Mouse (Mus musculus) limb, embryonic 14.5 days (tissue): ENCODE results near the gene Tsr3. TPM values are rescaled to one million over a fixed set of nuclear protein-coding genes. Genes with fewer than 3 reads are reported as not detected.
A peak's percentile ranks its signal among the peaks of the same experiment; 100 is the strongest.

Source experiments
- ATAC-seq: fragments of 200-750 bp; cut with Nextera tagmentation; 2 replicates; pipeline ENCODE4 v1.8.0; 2017; ENCODE audit warnings: low read depth, moderate number of reproducible peaks, moderate TSS enrichment; ENCODE audit not compliant: low FRiP score
- DNase-seq: peaks from one replicate; pipeline ENCODE4 v3.0.0-alpha.2; 2015; ENCODE audit warnings: low spot score
- H3K27ac ChIP-seq: fragments of 300-500 bp; sonication (generic); replicated peaks from 2 replicates; pipeline ENCODE4 v1.5.1; 2014; ENCODE audit warnings: low read depth, mild to moderate bottlenecking, low read length, moderate library complexity, mixed read lengths
- H3K27me3 ChIP-seq: fragments of 300-500 bp; sonication (generic); 2 replicates; pipeline ENCODE4 v1.6.1; 2014; ENCODE audit warnings: low read length, mixed read lengths; ENCODE audit not compliant: control insufficient read depth, insufficient read depth
- H3K36me3 ChIP-seq: fragments of 300-500 bp; sonication (generic); 2 replicates; pipeline ENCODE4 v1.6.1; 2014; ENCODE audit warnings: mild to moderate bottlenecking, low read length, moderate library complexity, mixed read lengths; ENCODE audit not compliant: control insufficient read depth, insufficient read depth
- H3K4me1 ChIP-seq: fragments of 300-500 bp; sonication (generic); 2 replicates; pipeline ENCODE4 v1.6.1; 2014; ENCODE audit warnings: antibody characterized with exemption, low read length, mixed read lengths; ENCODE audit not compliant: control insufficient read depth, insufficient read depth
- H3K4me2 ChIP-seq: fragments of 300-500 bp; sonication (generic); replicated peaks from 2 replicates; pipeline ENCODE4 v1.6.1; 2014; ENCODE audit warnings: low read depth, mild to moderate bottlenecking, low read length, moderate library complexity; ENCODE audit not compliant: severe bottlenecking
- H3K4me3 ChIP-seq: fragments of 300-500 bp; sonication (generic); replicated peaks from 2 replicates; pipeline ENCODE4 v1.5.1; 2014; ENCODE audit warnings: low read length
- H3K9ac ChIP-seq: fragments of 300-500 bp; sonication (generic); 2 replicates; pipeline ENCODE4 v1.6.1; 2014; ENCODE audit warnings: mild to moderate bottlenecking, low read depth, low read length, moderate library complexity; ENCODE audit not compliant: severe bottlenecking
- H3K9me3 ChIP-seq: fragments of 300-500 bp; sonication (generic); 2 replicates; pipeline ENCODE4 v1.6.1; 2016; ENCODE audit warnings: low read length; ENCODE audit not compliant: control insufficient read depth
- POLR2A ChIP-seq: fragments of 200-500 bp; IDR thresholded peaks from 2 replicates; pipeline ENCODE4 v1.8.0; 2012; ENCODE audit warnings: inconsistent platforms, mild to moderate bottlenecking, moderate library complexity, borderline replicate concordance; ENCODE audit not compliant: insufficient read depth, insufficient read length; ENCODE audit errors: extremely low read depth
- WGBS: fragments of 180-500 bp; shearing (Covaris S2); extraction: QIAGEN DNeasy Blood & Tissue Kit; methylation state at CpG from one replicate; pipeline ENCODE4 v1.1.7; 2014; 5-methylcytosine and 5-hydroxymethylcytosine counted together
- microRNA-seq: library from miRNA; unstranded; fragments of <30 nt; microRNA quantifications from one replicate; pipeline ENCODE4, GENCODE M21; 2016
- polyA plus RNA-seq, 2 experiments: library from polyadenylated mRNA; depleted of rRNA in 1 of 2; stranded (reverse) in 1 of 2; unstranded in 1 of 2; fragments of >200 nt; fragmentation: Nextera tagmentation in 1 of 2; extraction: Ambion mirVana in 1 of 2; gene quantifications; 2 replicates each; pipeline versions ENCODE4 v1.2.1 to v1.2.3; 2012 to 2014

Tsr3 gene
- polyA plus RNA-seq, 2 experiments, result 43.7 to 47.9 TPM

DNA sequence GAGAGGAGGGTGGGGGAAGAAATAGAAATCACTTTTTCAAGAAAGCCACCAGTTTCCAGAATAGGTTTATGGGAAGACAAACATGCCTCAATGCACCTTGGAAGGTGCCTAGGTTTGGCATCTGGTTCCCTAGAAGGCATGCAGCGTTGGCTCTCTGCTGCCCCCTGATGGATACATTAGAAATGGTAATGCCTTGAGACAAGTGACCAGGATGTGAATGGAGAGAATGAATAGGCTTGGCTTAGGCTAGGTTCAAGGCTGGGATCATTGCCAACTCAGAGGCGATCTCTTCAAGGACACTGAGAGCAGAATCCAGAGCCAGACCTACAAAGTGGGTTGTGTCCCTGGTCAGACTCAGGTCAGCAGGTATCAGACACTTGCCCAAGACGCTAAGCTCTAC, 45.1 kb downstream of the Tsr3 start:
- 30% methylated on average over 3 of the region's 3 CpGs for WGBS
- no peaks in the 10 kb centered on the region for H3K36me3 ChIP-seq

DNA sequence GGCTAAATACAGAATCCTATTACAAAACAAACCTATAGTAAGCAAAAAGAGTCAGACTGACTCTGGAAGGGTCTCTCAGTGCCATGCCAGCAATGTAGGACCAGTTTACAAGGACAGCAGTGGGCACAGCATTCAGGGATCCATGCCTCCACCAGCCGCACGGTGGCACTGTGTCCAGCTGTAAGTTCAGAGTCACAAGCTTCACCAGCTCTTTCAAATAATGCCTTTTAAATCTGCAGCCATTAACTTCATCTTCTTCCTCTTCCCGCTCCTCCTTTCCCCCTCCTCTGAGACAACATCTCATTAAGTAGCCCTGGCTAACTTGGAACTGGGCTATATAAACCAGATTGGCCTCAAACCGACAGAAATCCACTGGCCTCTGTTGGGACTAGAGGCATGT, 48.9 kb downstream of the Tsr3 start:
- 19% methylated on average over 4 of the region's 4 CpGs for WGBS
- H3K4me2 ChIP-seq, result no peak overlapping the region
- no peak overlapping the region for H3K4me3 ChIP-seq
- H3K27me3 ChIP-seq, result no peaks in the 10 kb centered on the region
- no peak overlapping the region for H3K9ac ChIP-seq
- TF ChIP-seq POLR2A, result no peak
- peak; percentile 28 for DNase-seq
- H3K9me3 ChIP-seq, result no peaks in the 10 kb centered on the region
- H3K36me3 ChIP-seq, result no peaks in the 10 kb centered on the region
- H3K27ac ChIP-seq, result no peak overlapping the region
- H3K4me1 ChIP-seq, result no peaks in the 10 kb centered on the region
- ATAC-seq, result no peak

More for the DNA sequence above, 45.1 kb downstream of the Tsr3 start:
- Histone ChIP-seq H3K9me3 (no peaks in the 10 kb centered on the region), H3K27me3 (no peaks in the 10 kb centered on the region), H3K4me1 (no peaks in the 10 kb centered on the region), H3K9ac (no peak overlapping the region), H3K4me3 (no peak overlapping the region), H3K4me2 (no peak overlapping the region), H3K27ac (no peak overlapping the region)
- peak; percentile 56 for DNase-seq
- TF ChIP-seq POLR2A, result no peak
- ATAC-seq, result no peak

DNA sequence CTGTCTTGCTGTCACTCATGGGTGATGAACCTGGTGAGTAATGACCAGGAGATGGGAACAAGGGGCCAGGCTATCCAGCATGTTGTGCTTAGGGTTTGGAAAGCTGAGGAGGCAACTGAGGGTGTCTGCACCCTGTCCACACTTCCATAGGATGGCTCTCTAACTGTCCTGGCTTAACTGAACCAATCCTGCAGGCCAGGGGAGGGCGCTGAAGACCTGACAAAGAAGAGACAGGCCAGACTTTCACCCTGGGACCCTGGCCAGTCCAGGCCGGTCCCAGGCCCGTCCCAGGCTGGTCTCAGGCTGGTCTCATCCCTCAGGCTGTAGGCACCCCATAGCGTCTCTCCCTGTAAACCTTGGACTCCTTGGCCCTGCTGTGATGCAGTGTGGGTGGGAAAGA, 50.4 kb downstream of the Tsr3 start:
- ATAC-seq, result no peak
- no peak for TF ChIP-seq POLR2A
- Histone ChIP-seq H3K36me3 (no peaks in the 10 kb centered on the region), H3K9me3 (no peaks in the 10 kb centered on the region), H3K4me3 (no peak overlapping the region), H3K4me2 (no peak overlapping the region), H3K27me3 (no peaks in the 10 kb centered on the region), H3K9ac (no peak overlapping the region), H3K27ac (no peak overlapping the region), H3K4me1 (no peaks in the 10 kb centered on the region)
- no peak for DNase-seq
- WGBS, result 33% methylated on average over 4 of the region's 4 CpGs

Small RNA genes lying within 50 kb of the gene (microRNA-seq; reads per million reads assigned to microRNA genes)
- gene Mir3547, result not detected

Other genes starting within 250 kb of the Tsr3 start
- gene Cramp1l, start 224.4 kb upstream of the Tsr3 start, polyA plus RNA-seq (2012; rRNA removed), result 33.5 and 41.9 TPM in 2 replicates
- gene Cramp1l, start 224.4 kb upstream of the Tsr3 start, polyA plus RNA-seq (2014; fragmentation: Nextera tagmentation; extraction: Ambion mirVana), result 8.1 and 10.0 TPM in 2 replicates
- gene Ift140, start 224.1 kb upstream of the Tsr3 start, polyA plus RNA-seq (2012; rRNA removed), result 18.5 and 20.4 TPM in 2 replicates
- 15.3 and 16.4 TPM in 2 replicates for gene Ift140, start 224.1 kb upstream of the Tsr3 start, polyA plus RNA-seq (2014; fragmentation: Nextera tagmentation; extraction: Ambion mirVana)
- gene Tmem204, start 156.6 kb upstream of the Tsr3 start, polyA plus RNA-seq (2012; rRNA removed), result 12.1 and 18.1 TPM in 2 replicates
- 17.3 and 18.5 TPM in 2 replicates for gene Tmem204, start 156.6 kb upstream of the Tsr3 start, polyA plus RNA-seq (2014; fragmentation: Nextera tagmentation; extraction: Ambion mirVana)
- gene Telo2, start 124.2 kb upstream of the Tsr3 start, polyA plus RNA-seq (2012; rRNA removed), result 41.7 and 51.0 TPM in 2 replicates
- 31.1 and 43.0 TPM in 2 replicates for gene Telo2, start 124.2 kb upstream of the Tsr3 start, polyA plus RNA-seq (2014; fragmentation: Nextera tagmentation; extraction: Ambion mirVana)
- 1.8 and 2.3 TPM in 2 replicates for gene Ptx4, start 119.4 kb upstream of the Tsr3 start, polyA plus RNA-seq (2012; rRNA removed)
- 2.0 and 2.7 TPM in 2 replicates for gene Ptx4, start 119.4 kb upstream of the Tsr3 start, polyA plus RNA-seq (2014; fragmentation: Nextera tagmentation; extraction: Ambion mirVana)
- 32.4 and 40.1 TPM in 2 replicates for gene Clcn7, start 106.8 kb upstream of the Tsr3 start, polyA plus RNA-seq (2012; rRNA removed)
- 21.3 and 26.3 TPM in 2 replicates for gene Clcn7, start 106.8 kb upstream of the Tsr3 start, polyA plus RNA-seq (2014; fragmentation: Nextera tagmentation; extraction: Ambion mirVana)
- gene Ccdc154, start 77.7 kb upstream of the Tsr3 start, polyA plus RNA-seq (2012; rRNA removed), result 0.03 TPM in 1 of 2 replicates, not detected in the other
- gene Ccdc154, start 77.7 kb upstream of the Tsr3 start, polyA plus RNA-seq (2014; fragmentation: Nextera tagmentation; extraction: Ambion mirVana), result not detected in 2 replicates
- gene Gm38655, start 64.7 kb upstream of the Tsr3 start, polyA plus RNA-seq (2012; rRNA removed), result not detected in 2 replicates
- gene Gm38655, start 64.7 kb upstream of the Tsr3 start, polyA plus RNA-seq (2014; fragmentation: Nextera tagmentation; extraction: Ambion mirVana), result not detected in 2 replicates
- 27.1 and 27.3 TPM in 2 replicates for gene BC003965, start 55.6 kb upstream of the Tsr3 start, polyA plus RNA-seq (2012; rRNA removed)
- gene BC003965, start 55.6 kb upstream of the Tsr3 start, polyA plus RNA-seq (2014; fragmentation: Nextera tagmentation; extraction: Ambion mirVana), result 28.6 and 28.8 TPM in 2 replicates
- gene Unkl, start 51.8 kb upstream of the Tsr3 start, polyA plus RNA-seq (2012; rRNA removed), result 18.0 and 22.1 TPM in 2 replicates
- gene Unkl, start 51.8 kb upstream of the Tsr3 start, polyA plus RNA-seq (2014; fragmentation: Nextera tagmentation; extraction: Ambion mirVana), result 6.1 and 6.3 TPM in 2 replicates
- 29.4 and 34.7 TPM in 2 replicates for gene Gnptg, start within 50 bp of the Tsr3 start, polyA plus RNA-seq (2012; rRNA removed)
- 30.9 and 33.4 TPM in 2 replicates for gene Gnptg, start within 50 bp of the Tsr3 start, polyA plus RNA-seq (2014; fragmentation: Nextera tagmentation; extraction: Ambion mirVana)
- 1.5 and 1.9 TPM in 2 replicates for gene Baiap3, start 16.2 kb downstream of the Tsr3 start, polyA plus RNA-seq (2012; rRNA removed)
- 0.89 and 1.5 TPM in 2 replicates for gene Baiap3, start 16.2 kb downstream of the Tsr3 start, polyA plus RNA-seq (2014; fragmentation: Nextera tagmentation; extraction: Ambion mirVana)
- gene Ube2i, start 34.5 kb downstream of the Tsr3 start, polyA plus RNA-seq (2012; rRNA removed), result 434 and 540 TPM in 2 replicates
- gene Ube2i, start 34.5 kb downstream of the Tsr3 start, polyA plus RNA-seq (2014; fragmentation: Nextera tagmentation; extraction: Ambion mirVana), result 533 and 582 TPM in 2 replicates
- 6.0 and 8.5 TPM in 2 replicates for gene Prss34, start 58.2 kb downstream of the Tsr3 start, polyA plus RNA-seq (2012; rRNA removed)
- gene Prss34, start 58.2 kb downstream of the Tsr3 start, polyA plus RNA-seq (2014; fragmentation: Nextera tagmentation; extraction: Ambion mirVana), result 6.7 and 10.6 TPM in 2 replicates
- gene Prss28, start 68.5 kb downstream of the Tsr3 start, polyA plus RNA-seq (2012; rRNA removed), result 0.13 TPM in 1 of 2 replicates, not detected in the other
- gene Prss28, start 68.5 kb downstream of the Tsr3 start, polyA plus RNA-seq (2014; fragmentation: Nextera tagmentation; extraction: Ambion mirVana), result not detected in 2 replicates
- not detected in 2 replicates for gene Prss29, start 78.5 kb downstream of the Tsr3 start, polyA plus RNA-seq (2012; rRNA removed)
- not detected in 2 replicates for gene Prss29, start 78.5 kb downstream of the Tsr3 start, polyA plus RNA-seq (2014; fragmentation: Nextera tagmentation; extraction: Ambion mirVana)
- gene Tpsab1, start 105.4 kb downstream of the Tsr3 start, polyA plus RNA-seq (2012; rRNA removed), result 1.5 and 2.1 TPM in 2 replicates
- gene Tpsab1, start 105.4 kb downstream of the Tsr3 start, polyA plus RNA-seq (2014; fragmentation: Nextera tagmentation; extraction: Ambion mirVana), result 1.2 and 2.2 TPM in 2 replicates
- gene Tpsb2, start 126.1 kb downstream of the Tsr3 start, polyA plus RNA-seq (2012; rRNA removed), result 31.8 and 35.9 TPM in 2 replicates
- 38.0 and 83.8 TPM in 2 replicates for gene Tpsb2, start 126.1 kb downstream of the Tsr3 start, polyA plus RNA-seq (2014; fragmentation: Nextera tagmentation; extraction: Ambion mirVana)
- 11.3 and 14.6 TPM in 2 replicates for gene Tpsg1, start 129.1 kb downstream of the Tsr3 start, polyA plus RNA-seq (2012; rRNA removed)
- gene Tpsg1, start 129.1 kb downstream of the Tsr3 start, polyA plus RNA-seq (2014; fragmentation: Nextera tagmentation; extraction: Ambion mirVana), result 10.2 and 14.6 TPM in 2 replicates
- 58.0 and 73.0 TPM in 2 replicates for gene Cacna1h, start 193.6 kb downstream of the Tsr3 start, polyA plus RNA-seq (2012; rRNA removed)
- 6.9 TPM in 2 replicates for gene Cacna1h, start 193.6 kb downstream of the Tsr3 start, polyA plus RNA-seq (2014; fragmentation: Nextera tagmentation; extraction: Ambion mirVana)
- 0.05 and 0.08 TPM in 2 replicates for gene Tekt4, start 214.4 kb downstream of the Tsr3 start, polyA plus RNA-seq (2012; rRNA removed)
- not detected in 2 replicates for gene Tekt4, start 214.4 kb downstream of the Tsr3 start, polyA plus RNA-seq (2014; fragmentation: Nextera tagmentation; extraction: Ambion mirVana)